Mouse (Mus musculus) embryo, embryonic 9.5 days (tissue): ENCODE measurements at regions not wholly inside any gene's neighbourhood (a gene's known extent, or its start where the extent isn't known, plus 50 kb on each side); places are given as distances from the start of the nearest gene placed in this dataset.

Experiments
- DNase-seq: peaks from one replicate; pipeline ENCODE4 v3.0.0-alpha.2; 2017; ENCODE audit errors: extremely low spot score

GRCm38 (mm10) chr3:121902246-121902645 lies 50.1 kb upstream of the Arhgap29 start:
- no peak for DNase-seq

DNA sequence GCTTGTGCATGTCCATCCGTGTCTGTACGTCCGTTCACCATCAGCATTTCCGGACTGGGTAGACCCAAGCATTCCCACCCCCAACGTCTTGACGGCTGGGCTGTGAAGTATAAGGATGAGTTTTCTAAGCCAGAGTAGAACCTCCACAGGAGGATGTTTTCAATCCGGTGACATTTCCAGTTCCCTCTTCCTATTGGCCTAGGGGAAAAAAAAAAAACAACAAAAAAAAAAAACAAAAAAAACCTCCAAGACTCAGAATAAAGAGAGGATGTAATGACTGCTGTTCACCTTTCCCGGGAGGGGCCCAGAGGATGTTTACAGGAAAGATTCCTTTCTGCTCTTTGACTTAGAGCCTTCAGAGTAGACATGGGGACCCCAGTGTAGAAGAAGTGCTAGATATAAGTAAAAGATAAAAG lies 51.9 kb upstream of the Arhgap29 start:
- no peak for DNase-seq

DNA sequence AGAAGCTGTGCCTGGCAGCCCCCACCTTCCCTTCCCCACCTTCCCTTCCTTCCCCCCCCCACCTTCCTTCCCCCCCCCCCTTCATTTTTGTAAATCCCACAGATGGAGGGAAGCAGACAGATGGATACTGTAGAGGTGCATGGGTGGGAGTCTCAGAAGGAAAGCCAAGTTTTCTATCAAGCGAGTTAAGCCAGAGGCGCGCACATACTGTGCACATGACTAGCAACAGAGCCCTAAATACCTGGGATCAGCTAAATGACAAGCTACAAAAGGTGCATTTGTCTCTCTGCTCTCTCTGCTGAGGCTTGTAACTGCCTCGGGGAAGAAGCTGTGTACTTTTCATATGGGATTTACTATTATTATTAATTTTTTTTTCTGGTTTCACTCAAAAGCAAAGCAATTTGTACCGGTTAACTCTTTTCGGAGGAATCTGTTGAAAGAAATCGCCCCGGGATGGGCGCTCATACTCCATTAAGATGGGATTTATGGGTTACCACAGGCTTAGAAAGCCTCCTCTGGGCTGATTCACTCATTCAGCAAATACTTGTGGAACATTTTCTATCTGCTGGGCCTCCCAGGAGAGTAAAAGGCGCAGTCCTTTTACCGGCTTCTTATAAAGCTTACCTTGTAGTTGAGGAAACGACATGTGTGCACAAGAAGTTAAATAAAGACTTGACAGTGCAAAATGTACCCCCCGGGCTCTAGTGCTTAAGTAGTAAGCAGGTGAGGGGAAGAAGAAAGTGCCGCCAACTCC lies 54.3 kb upstream of the Arhgap29 start:
- DNase-seq: no peak

DNA sequence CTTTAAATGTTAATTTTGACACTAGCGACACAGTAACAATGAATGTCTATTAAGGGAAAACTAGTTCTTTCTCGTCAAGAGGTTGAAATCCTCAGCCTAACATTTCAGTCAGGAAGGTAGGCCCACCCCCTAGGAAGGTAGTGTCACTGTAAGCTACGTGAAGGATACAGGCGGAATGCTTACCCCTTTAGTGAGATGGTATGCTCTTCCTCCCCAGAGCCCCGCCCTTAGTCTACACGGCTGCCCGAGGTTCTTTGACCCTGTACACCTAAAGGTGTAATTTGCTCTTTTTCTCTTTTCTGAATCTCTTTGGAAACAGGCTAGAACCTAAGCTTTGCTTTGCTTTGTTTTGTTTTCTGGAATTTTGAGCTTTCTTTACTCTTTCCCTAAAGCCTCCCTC lies 58.7 kb upstream of the Arhgap29 start:
- no peak for DNase-seq

DNA sequence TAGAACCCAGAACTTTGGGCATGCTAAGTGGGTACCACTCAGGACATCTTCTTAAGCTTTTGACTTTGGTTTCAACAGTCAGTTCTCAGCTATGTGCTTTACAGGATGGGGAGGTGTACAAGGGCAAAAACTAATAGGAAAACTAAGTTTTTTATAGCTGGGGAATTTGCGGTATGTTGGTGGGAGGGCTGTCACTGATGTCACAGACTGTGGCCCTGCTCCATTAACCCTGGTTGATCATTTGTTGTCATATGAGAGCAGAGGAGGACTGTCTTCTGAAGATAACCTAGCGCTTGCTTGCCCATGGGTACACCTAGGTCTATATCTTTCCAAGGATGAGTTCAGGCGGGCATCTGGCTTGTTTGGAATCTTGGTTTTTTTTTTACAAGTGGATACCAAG lies 59.7 kb upstream of the Arhgap29 start:
- no peak for DNase-seq

DNA sequence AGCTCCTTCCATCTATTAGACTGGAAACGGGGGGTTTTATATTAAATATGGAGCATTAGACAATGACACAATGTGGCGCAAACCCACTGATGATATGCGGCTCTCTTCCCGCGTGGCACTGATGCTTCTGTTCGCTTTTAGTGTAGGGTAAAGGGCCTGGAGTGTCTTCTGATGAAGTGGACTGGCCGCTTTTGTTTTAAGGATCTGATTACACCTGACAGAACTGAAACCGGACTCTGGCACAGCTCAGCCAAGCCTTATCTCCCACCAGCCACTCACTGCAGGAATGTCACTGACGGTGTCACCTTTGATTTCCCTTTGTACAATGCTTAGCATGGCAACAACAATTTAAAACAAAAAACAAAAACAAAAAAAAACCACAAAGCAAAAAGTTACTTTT lies 61.0 kb upstream of the Arhgap29 start:
- DNase-seq: no peak

- no peak for DNase-seq
These were observed 61.8 kb upstream of the Arhgap29 start for GRCm38 (mm10) chr3:121890563-121890962.

- no peak for DNase-seq
These were observed 65.3 kb upstream of the Arhgap29 start for GRCm38 (mm10) chr3:121886870-121887605.

DNA sequence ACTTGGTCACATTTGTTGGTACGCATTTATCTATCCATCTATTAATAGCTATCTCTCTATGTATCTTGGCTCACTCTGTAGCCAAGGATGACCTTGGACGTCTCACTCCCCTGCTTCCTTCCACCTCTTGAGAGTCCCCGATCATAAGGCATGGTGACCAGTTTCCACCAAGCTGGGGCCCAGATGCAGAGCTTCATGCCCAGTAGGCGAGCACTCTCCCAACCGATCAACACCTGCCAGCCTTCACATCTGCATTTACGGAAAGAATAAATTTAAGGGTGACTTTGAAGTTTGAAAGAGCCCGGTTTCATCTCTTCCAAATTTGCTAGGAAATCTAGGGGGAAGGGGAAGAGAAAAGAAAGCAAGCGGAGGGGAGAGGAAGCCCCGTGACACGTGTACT lies 66.0 kb upstream of the Arhgap29 start:
- DNase-seq: no peak

DNA sequence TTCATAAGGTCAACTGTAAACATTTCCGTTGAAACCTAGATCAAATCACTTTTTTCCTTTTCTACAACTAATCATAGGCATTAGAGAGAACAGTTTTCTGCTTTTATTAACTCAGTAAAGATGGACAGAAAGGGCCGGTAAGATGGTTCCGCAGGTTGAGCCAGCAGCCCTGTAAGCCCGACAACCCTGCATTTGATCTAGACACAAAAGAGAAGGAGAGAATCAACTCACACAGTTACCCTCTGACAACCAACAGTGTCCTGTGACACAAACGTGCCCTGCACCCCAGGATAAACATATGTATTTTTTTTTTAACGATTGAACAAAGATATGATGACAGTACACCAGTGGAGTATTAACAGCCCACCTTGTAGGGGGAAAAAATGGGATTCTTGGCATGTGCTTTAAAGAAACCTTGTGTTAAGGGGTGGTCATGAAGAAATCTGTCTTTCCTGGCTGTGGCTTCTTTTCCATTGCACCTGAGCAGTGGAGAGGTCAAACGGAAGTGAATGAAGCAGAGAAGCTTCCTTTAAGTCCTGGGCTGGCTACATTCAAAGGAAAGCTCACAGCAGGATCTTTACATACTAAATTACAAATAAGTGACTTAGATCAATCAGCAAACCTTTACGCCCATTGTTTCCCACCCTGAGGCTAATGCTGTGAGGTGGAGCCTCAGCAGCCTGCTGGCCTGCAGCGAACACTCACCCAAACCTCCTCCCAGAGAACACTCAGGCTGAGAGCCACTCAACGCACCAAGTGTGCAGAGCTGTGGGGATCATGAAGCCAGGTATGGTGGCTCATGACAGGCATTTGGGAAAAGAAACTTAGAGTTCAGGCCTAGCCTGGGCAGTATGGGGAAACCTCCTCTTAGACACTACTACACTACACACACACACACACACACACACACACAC lies 66.8 kb upstream of the Arhgap29 start:
- no peak for DNase-seq

GRCm38 (mm10) chr3:121884328-121885248 lies 67.8 kb upstream of the Arhgap29 start:
- DNase-seq: peak; percentile 88

DNA sequence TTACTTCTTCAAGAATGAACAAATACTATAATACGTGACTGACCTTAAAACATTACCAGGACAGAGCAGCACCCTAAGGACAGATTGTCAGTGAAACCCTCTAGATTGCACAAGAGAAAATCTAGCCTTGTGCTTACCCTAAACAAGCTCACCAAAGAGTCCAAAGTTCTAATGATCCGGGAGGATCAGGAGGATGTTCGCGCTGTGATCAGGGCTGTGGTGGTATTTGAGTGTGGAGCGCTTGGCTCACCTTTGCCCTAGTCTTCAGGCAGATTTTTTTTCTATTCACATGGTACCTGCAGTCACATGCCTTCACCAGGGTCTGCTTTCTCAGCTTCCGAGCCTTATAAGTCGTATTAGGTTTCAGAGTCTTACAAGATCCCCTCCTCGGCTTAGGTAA lies 65.3 kb upstream of the Abcd3 start:
- DNase-seq: no peak

- DNase-seq: no peak
These were observed 60.0 kb upstream of the Abcd3 start for GRCm38 (mm10) chr3:121875072-121875471.

- no peak for DNase-seq
These were observed 59.5 kb upstream of the Abcd3 start for GRCm38 (mm10) chr3:121874576-121874975.

DNA sequence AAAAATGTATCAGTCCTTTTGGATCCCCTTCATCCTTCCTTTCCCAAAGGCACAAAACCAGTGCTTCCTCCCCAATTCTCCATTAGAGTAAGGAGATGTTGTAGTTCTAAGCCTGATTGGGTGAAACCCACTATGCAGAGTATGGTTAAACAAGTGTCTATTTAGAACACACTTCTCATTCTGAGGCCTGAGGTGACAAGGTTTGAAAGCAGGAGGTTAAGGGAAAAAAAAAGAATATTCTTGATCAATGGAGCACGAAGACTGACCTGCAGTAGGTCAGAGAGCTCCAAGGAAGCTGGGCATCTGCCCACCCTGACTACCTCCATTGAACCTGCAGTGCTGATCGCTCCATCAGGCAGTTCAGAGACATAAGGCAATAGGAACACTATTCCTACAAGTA lies 58.5 kb upstream of the Abcd3 start:
- DNase-seq: no peak

GRCm38 (mm10) chr3:121872685-121873084 lies 57.6 kb upstream of the Abcd3 start:
- DNase-seq: no peak

GRCm38 (mm10) chr3:121871795-121872194 lies 56.7 kb upstream of the Abcd3 start:
- no peak for DNase-seq

DNA sequence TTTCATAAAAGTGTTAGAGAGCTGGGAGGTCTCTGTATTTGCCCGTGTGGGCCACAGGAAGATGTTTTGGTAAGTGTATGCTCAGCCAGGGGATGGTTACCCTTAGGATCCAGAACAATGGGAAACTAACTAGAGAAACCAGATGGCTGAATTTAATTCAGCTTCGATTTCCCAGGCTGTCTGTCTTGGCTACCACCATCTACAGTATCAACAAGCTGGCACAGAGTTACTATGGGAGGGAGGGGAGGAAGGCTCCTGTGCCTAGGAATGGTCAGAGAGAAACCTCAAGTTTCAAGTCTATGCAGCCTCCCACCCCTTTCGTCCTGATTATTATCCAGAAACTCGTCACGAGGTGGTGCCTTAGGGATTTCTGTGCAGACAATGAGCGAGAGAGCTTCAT lies 55.6 kb upstream of the Abcd3 start:
- DNase-seq: no peak

DNA sequence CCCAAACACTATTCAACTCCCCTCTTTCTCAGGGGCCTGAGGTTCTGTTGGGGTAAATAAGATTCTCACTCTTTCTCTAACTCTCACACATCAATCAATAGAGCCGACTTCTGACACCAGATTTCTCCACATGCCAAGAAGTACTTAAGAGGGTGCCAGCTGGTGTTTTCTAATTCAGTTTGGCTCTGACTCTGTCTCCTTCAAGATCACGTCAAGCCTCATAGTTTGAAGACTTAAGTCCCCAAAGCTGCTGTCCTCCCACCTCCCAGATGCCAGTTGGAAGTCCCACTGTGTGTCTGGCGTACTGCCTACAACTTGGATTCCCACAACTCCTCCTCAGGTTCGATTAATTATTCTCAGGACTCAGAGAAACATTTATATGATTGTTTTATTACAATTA lies 54.6 kb upstream of the Abcd3 start:
- no peak for DNase-seq

DNA sequence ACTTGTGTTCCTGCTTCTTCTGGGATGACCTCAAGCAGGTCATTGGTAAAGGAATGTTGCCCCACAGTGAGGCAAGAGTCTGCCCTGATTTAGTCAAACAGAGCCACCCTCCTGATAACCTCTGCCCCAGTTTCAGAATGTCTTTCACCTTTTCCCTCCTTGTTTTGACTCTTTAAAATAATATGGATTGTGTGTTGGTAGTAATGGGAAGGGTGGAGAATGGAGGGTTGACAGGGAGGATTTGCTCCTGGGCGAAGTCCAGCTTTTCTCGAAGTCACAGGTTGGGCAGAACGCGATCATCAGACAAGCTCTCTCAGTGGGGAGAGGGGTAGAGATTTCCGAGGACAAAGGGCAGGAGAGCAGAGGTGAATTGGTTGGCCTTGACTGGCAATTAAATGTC lies 52.2 kb upstream of the Abcd3 start:
- no peak for DNase-seq

DNA sequence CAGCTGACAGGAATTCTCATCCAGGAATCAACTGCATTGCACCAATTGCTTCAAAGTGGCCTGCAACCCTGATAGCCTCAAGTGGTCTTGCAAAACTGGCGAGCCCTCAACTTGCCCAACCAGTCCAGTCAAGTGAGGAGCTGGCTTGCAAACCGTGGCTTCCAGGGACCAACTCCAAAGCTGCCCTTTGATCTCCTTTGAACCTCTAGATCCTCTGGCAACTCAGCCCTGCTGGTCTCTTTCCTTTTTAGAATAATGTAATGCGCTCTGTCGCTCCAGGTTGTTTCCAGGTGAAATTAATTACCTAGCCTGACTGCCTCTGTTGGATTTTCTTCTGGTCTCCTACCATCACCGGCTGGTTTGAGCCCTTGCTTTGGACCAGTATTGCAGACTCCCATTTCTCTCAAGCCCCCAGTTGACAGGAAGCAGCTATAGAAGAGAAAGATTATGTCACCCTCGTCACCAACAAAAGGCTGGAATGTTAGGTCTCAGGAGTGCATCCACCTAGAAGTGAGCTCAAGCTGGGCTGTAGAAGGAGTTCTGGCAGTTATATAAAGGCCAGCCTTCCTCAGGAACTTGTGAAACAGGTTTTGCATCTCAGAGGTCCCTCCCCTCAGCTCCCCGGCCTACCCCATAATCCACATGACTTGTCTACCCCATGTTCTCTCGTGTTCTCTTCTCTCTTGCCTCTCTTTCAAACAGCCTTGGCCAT lies 49.8 kb upstream of the Abcd3 start:
- no peak for DNase-seq
